Mouse (Mus musculus) heart, embryonic 10.5 days (tissue): ENCODE data around the gene Mydgf. TPM values are rescaled to one million over a fixed set of nuclear protein-coding genes. Genes with fewer than 3 reads are reported as not detected.

Source experiments
- DNase-seq: peaks from one replicate; pipeline ENCODE4 v3.0.0-alpha.2; 2017; ENCODE audit warnings: low spot score
- H3K27ac ChIP-seq: fragments of 300-500 bp; sonication (generic); 2 replicates; pipeline ENCODE4 v1.5.1; 2016; ENCODE audit warnings: mild to moderate bottlenecking
- H3K27me3 ChIP-seq: fragments of 300-500 bp; sonication (generic); 2 replicates; pipeline ENCODE4 v1.6.1; 2016; ENCODE audit warnings: mild to moderate bottlenecking; ENCODE audit not compliant: poor library complexity, insufficient read depth, severe bottlenecking
- H3K36me3 ChIP-seq: fragments of 300-500 bp; sonication (generic); 2 replicates; pipeline ENCODE4 v1.6.1; 2016; ENCODE audit warnings: mild to moderate bottlenecking, moderate library complexity
- H3K4me1 ChIP-seq: fragments of 300-500 bp; sonication (generic); 2 replicates; pipeline ENCODE4 v1.6.1; 2016; ENCODE audit warnings: mild to moderate bottlenecking
- H3K4me3 ChIP-seq: fragments of 300-500 bp; sonication (generic); 2 replicates; pipeline ENCODE4 v1.5.1; 2016; ENCODE audit warnings: mild to moderate bottlenecking, moderate library complexity
- H3K9me3 ChIP-seq: fragments of 300-500 bp; sonication (generic); 2 replicates; pipeline ENCODE4 v1.6.1; 2016; ENCODE audit warnings: mild to moderate bottlenecking, moderate library complexity
- WGBS: fragments of 180-500 bp; shearing (Covaris S2); methylation state at CpG from one replicate; pipeline ENCODE4 v1.1.7; 2016; 5-methylcytosine and 5-hydroxymethylcytosine counted together
- microRNA-seq: library from miRNA; unstranded; fragments of <30 nt; microRNA quantifications from one replicate; pipeline ENCODE4, GENCODE M21; 2017
- polyA plus RNA-seq: library from polyadenylated mRNA; unstranded; fragments of >200 nt; fragmentation: Nextera tagmentation; extraction: Ambion mirVana; gene quantifications from 2 replicates; pipeline ENCODE4 v1.2.1, GENCODE M21; 2016

The Mydgf gene
- polyA plus RNA-seq, 1 experiment from 2014 or later: 106 TPM

DNA sequence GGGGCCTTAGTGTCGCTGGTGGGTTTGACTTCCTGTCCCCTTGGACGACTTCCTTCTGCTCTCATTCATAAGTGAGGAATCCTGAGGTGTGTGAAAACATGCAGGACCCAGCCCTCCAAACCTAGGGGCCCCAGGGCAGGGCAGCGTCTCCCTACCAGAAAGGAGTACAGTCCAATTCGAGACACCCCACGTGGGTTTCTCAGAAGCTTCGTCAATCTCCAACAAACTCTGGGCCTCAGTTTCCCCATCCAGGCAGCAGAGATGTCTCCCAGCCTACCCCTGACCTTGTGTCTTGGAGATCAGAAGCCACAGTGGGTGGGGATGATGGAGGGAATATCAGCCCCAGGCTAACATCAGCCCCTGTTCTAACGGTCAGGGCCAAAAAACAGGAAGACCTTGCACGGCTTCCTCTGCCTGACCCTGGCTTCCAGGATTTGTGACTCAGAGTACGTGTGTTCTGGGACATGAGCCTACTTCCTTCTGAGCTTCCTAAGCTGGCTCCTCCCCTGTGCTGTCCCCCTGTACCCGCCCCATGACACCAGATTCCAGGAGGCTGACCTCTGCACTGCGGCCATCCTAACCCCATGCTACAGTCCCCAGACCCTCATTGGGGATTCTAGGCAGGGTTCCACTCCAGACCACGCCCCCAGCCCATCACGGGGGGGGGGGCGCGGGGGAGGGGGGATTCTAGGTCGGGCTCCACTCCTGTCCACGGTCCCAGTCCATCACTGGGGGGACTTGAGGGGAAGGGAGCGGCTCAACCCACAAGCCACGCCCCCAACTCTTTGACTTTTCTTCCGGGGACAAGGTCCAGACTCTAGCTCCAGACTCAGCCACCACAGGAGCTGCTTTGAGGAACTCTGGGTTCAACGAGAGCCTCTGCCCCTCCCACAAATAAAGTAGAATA is 50.0 kb downstream of the Mydgf start:
- DNase-seq: no peak
- Histone ChIP-seq H3K36me3 (peaks cover 6% of the 10 kb centered on the region; the same call in 1 of the 2 replicates), H3K9me3 (peaks cover 5% of the 10 kb centered on the region; the same call in 1 of the 2 replicates), H3K27me3 (peaks cover 35% of the 10 kb centered on the region), H3K4me3 (peak overlapping the region; percentile 57), H3K27ac (peak overlapping the region; percentile 59), H3K4me1 (peaks cover 32% of the 10 kb centered on the region)
- 18% methylated on average over 19 of the region's 21 CpGs for WGBS

DNA sequence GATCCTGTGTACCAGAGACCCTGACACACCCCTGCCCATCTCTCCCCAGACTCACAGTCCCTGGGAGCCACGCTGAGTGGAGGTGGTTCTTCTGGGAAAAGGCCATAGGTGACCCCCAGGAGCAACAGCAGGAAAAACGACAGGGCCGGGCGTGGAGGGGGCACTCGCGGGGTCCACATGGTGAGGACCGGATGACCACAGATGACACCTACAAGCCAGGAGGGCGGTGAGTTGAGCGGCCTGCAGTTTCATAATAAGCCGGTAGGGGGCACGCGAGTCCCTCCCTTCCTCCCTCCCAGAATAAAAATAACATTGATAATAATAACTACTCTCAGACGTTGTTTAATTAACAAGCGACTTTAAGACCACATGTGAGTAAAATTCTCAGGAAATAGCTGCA is 51.1 kb downstream of the Mydgf start:
- peaks cover 6% of the 10 kb centered on the region; the same call in 1 of the 2 replicates for H3K36me3 ChIP-seq
- H3K9me3 ChIP-seq: peaks cover 5% of the 10 kb centered on the region; the same call in 1 of the 2 replicates
- H3K27me3 ChIP-seq: peaks cover 26% of the 10 kb centered on the region
- H3K27ac ChIP-seq: no peak overlapping the region
- H3K4me3 ChIP-seq: 0 out of 2 replicates have a peak overlapping the region, but pooled peaks have one; percentile 15
- H3K4me1 ChIP-seq: peaks cover 25% of the 10 kb centered on the region
- DNase-seq: no peak
- WGBS: 6% methylated on average over 14 of the region's 14 CpGs

DNA sequence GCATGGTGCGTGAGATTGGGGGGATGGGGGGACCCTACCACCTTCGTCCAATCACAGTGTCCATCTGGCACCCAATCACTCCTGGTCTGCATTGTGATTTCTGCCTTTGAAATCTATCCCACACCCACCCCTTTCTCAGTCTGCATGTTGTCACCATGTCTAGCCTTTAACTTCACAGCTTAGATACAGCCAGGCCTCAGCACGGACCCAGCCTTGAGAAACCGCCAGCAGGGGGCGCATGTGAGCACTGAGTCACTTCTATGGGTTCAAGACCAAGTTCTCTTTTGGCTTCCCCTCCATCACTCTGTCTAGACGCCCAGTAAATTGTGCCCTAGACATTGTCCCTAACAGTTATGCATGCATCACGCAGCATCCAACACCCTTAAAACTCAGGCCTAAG is 51.9 kb downstream of the Mydgf start:
- no peak overlapping the region for H3K27ac ChIP-seq
- H3K36me3 ChIP-seq: peaks cover 6% of the 10 kb centered on the region; the same call in 1 of the 2 replicates
- H3K4me1 ChIP-seq: peaks cover 25% of the 10 kb centered on the region
- 37% methylated on average over 7 of the region's 7 CpGs for WGBS
- H3K9me3 ChIP-seq: peaks cover 5% of the 10 kb centered on the region; the same call in 1 of the 2 replicates
- no peak for DNase-seq
- H3K27me3 ChIP-seq: peaks cover 18% of the 10 kb centered on the region
- no peak overlapping the region for H3K4me3 ChIP-seq

DNA sequence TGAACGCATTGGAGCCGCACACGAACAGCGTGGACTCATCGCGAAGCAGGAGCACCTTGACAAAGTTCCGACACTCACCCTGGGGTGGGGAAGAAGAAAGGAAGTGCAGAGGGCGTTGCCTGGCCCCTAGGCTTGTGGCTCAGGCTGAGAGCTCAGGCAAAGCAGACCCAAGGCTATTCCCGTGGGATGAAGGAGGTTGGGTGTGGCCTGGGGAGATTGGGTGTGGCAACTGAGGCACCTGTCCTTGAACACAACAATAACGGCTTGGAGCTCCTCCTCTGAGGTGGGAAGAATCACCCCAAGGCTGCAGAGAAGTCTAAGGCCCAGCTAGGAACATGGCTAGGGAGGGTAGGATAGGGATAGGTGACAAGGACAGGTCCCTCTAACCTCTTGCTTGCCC is 52.6 kb downstream of the Mydgf start:
- 92% methylated on average over 10 of the region's 10 CpGs for WGBS
- H3K9me3 ChIP-seq: peaks cover 5% of the 10 kb centered on the region; the same call in 1 of the 2 replicates
- H3K27ac ChIP-seq: no peak overlapping the region
- no peak for DNase-seq
- H3K27me3 ChIP-seq: peaks cover 15% of the 10 kb centered on the region
- H3K4me1 ChIP-seq: peaks cover 25% of the 10 kb centered on the region
- H3K4me3 ChIP-seq: no peak overlapping the region
- H3K36me3 ChIP-seq: peaks cover 6% of the 10 kb centered on the region; the same call in 1 of the 2 replicates

GRCm38 (mm10) chr17:56128246-56128645 is 55.5 kb downstream of the Mydgf start:
- 82% methylated on average over 15 of the region's 15 CpGs for WGBS
- Histone ChIP-seq H3K36me3 (peaks cover 6% of the 10 kb centered on the region; the same call in 1 of the 2 replicates), H3K27ac (no peak overlapping the region), H3K4me3 (no peak overlapping the region), H3K27me3 (peaks cover 31% of the 10 kb centered on the region), H3K4me1 (peaks cover 12% of the 10 kb centered on the region), H3K9me3 (peaks cover 5% of the 10 kb centered on the region; the same call in 1 of the 2 replicates)
- no peak for DNase-seq

- Histone ChIP-seq H3K27me3 (peaks cover 52% of the 10 kb centered on the region), H3K36me3 (peaks cover 12% of the 10 kb centered on the region; the same call in 1 of the 2 replicates)
- WGBS: 70% methylated on average over 11 of the region's 11 CpGs
Observed at GRCm38 (mm10) chr17:56126175-56126574, 57.5 kb downstream of the Mydgf start.

More at GRCm38 (mm10) chr17:56126175-56126574, 57.5 kb downstream of the Mydgf start:
- Histone ChIP-seq H3K9me3 (peaks cover 13% of the 10 kb centered on the region), H3K4me1 (peaks cover 10% of the 10 kb centered on the region), H3K27ac (no peak overlapping the region), H3K4me3 (no peak overlapping the region)
- no peak for DNase-seq

Small RNA genes lying within 50 kb of the gene (microRNA-seq; reads per million reads assigned to microRNA genes)
- not detected for gene Gm44397

Other genes starting within 250 kb of the Mydgf start
- 3.9 TPM in 2 replicates for gene Zfp119b, start 234.4 kb downstream of the Mydgf start, polyA plus RNA-seq
- gene Ebi3, start 231.3 kb downstream of the Mydgf start, polyA plus RNA-seq: 0.25 and 0.72 TPM in 2 replicates
- gene Yju2, start 224.8 kb downstream of the Mydgf start, polyA plus RNA-seq: 20.9 and 24.4 TPM in 2 replicates
- 11.3 and 15.2 TPM in 2 replicates for gene Shd, start 213.5 kb downstream of the Mydgf start, polyA plus RNA-seq
- 8.4 and 23.2 TPM in 2 replicates for gene Fsd1, start 197.4 kb downstream of the Mydgf start, polyA plus RNA-seq
- gene Stap2, start 178.3 kb downstream of the Mydgf start, polyA plus RNA-seq: 7.7 and 8.0 TPM in 2 replicates
- 69.5 and 111 TPM in 2 replicates for gene Mpnd, start 178.2 kb downstream of the Mydgf start, polyA plus RNA-seq
- gene Sh3gl1, start 147.3 kb downstream of the Mydgf start, polyA plus RNA-seq: 117 and 155 TPM in 2 replicates
- 24.0 and 30.0 TPM in 2 replicates for gene Chaf1a, start 143.5 kb downstream of the Mydgf start, polyA plus RNA-seq
- 33.1 and 34.3 TPM in 2 replicates for gene Ubxn6, start 108.9 kb downstream of the Mydgf start, polyA plus RNA-seq
- 121 and 139 TPM in 2 replicates for gene Hdgfl2, start 104.3 kb downstream of the Mydgf start, polyA plus RNA-seq
- 0.05 and 0.08 TPM in 2 replicates for gene Plin4, start 74.1 kb downstream of the Mydgf start, polyA plus RNA-seq
- 0.18 and 0.46 TPM in 2 replicates for gene Plin5, start 66.3 kb downstream of the Mydgf start, polyA plus RNA-seq
- gene Lrg1, start 61.9 kb downstream of the Mydgf start, polyA plus RNA-seq: not detected in 2 replicates
- gene Sema6b, start 43.6 kb downstream of the Mydgf start, polyA plus RNA-seq: 0.36 and 1.0 TPM in 2 replicates
- 5.5 and 6.0 TPM in 2 replicates for gene Tnfaip8l1, start 21.4 kb downstream of the Mydgf start, polyA plus RNA-seq
- gene Dpp9, start 35.0 kb upstream of the Mydgf start, polyA plus RNA-seq: 31.0 and 34.3 TPM in 2 replicates
- 15.0 and 20.3 TPM in 2 replicates for gene Fem1a, start 72.9 kb upstream of the Mydgf start, polyA plus RNA-seq
- 6.8 and 9.5 TPM in 2 replicates for gene Ticam1, start 92.9 kb upstream of the Mydgf start, polyA plus RNA-seq
- gene Plin3, start 109.0 kb upstream of the Mydgf start, polyA plus RNA-seq: 81.7 and 93.2 TPM in 2 replicates
- not detected in 2 replicates for gene Arrdc5, start 116.4 kb upstream of the Mydgf start, polyA plus RNA-seq
- gene Uhrf1, start 119.4 kb upstream of the Mydgf start, polyA plus RNA-seq: 136 and 163 TPM in 2 replicates
- gene Kdm4b, start 142.1 kb upstream of the Mydgf start, polyA plus RNA-seq: 34.6 and 35.6 TPM in 2 replicates